12 mouse cellular contexts compared by ENCODE assay signal in the genomic region with DNA sequence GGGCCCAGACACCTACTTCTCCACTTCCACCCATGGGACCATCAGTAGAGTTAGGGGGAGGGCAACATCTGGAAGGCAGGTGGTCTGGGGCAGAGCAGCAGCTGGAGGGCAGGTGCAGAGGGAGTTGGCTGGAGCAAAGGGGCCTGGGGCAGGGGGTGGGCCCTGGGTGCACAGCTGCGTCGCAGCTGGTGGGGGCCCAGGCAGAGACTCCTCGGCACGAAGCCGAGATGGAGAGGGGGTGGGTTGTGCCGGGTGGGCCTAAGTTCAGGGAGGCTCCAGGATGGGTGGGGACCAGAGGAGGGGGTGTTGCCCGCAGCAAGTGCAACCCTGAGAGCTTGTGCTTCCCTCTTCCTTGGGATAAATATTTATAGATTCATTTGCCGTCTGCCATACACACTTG.
DNase-seq lines count a peak whose midpoint lies in the region; ATAC-seq and TF ChIP-seq lines count a peak whose summit lies in the region.
"Had no signal": no experiment of that assay in that cellular context is flagged by ENCODE, and none has a peak within 500 bp of the region (broad histone marks: within the 10 kb centered on the region; RNA-seq: fewer than 3 reads in every experiment).

No protein-coding gene starts in this region.

- no peak overlapping the region for H3K9ac ChIP-seq in liver, embryonic 11.5 days (ENCODE audit: low read depth, low read length)
- no peak overlapping the region for H3K9ac ChIP-seq in liver, postnatal 0 days (replicated peaks)
- no peak overlapping the region for H3K9ac ChIP-seq in limb, embryonic 14.5 days (ENCODE audit: low read depth, low read length, severe bottlenecking)
- H3K9ac ChIP-seq in stomach, embryonic 14.5 days (replicated peaks; ENCODE audit: low read depth, low read length) = no peak overlapping the region
- H3K9ac ChIP-seq: midbrain, embryonic 12.5 days had no signal

- TF ChIP-seq CTCF in liver, postnatal 0 days (IDR thresholded peaks at IDR 0.05; ENCODE audit: low read depth) = no peak

- peaks cover 20% of the 10 kb centered on the region; the same call in 1 of the 2 replicates for H3K27me3 ChIP-seq in heart, embryonic 10.5 days (ENCODE audit: insufficient read depth, poor library complexity, severe bottlenecking)
- peaks cover 35% of the 10 kb centered on the region for H3K27me3 ChIP-seq in liver, embryonic 11.5 days (replicated peaks; ENCODE audit: control insufficient read depth, insufficient read depth, low read length)
- 0 out of 2 replicates have a peak, but pooled peaks cover under 1% of the 10 kb centered on the region for H3K27me3 ChIP-seq in liver, postnatal 0 days (ENCODE audit: insufficient read depth, low read length)
- H3K27me3 ChIP-seq in limb, embryonic 14.5 days (ENCODE audit: control insufficient read depth, insufficient read depth, low read length) = peaks cover 22% of the 10 kb centered on the region
- H3K27me3 ChIP-seq in stomach, embryonic 14.5 days (ENCODE audit: control insufficient read depth, insufficient read depth, low read length) = no peaks in the 10 kb centered on the region

- ATAC-seq in liver, embryonic 11.5 days (replicated peaks; ENCODE audit: low FRiP score) = no peak
- no peak for ATAC-seq in liver, postnatal 0 days
- peak; percentile 58 for ATAC-seq in limb, embryonic 14.5 days (ENCODE audit: low FRiP score, low read depth)
- peak; percentile 11; the same call in 1 of the 2 replicates for ATAC-seq in stomach, embryonic 14.5 days (ENCODE audit: insufficient number of reproducible peaks, insufficient read depth, low FRiP score, low read depth)
- ATAC-seq: forebrain, embryonic 16.5 days; hindbrain, embryonic 16.5 days had no signal

- no peak overlapping the region for H3K4me2 ChIP-seq in liver, embryonic 11.5 days
- H3K4me2 ChIP-seq in liver, postnatal 0 days (ENCODE audit: low read depth, low read length) = no peak overlapping the region
- no peak overlapping the region for H3K4me2 ChIP-seq in limb, embryonic 14.5 days (replicated peaks; ENCODE audit: low read depth, low read length, severe bottlenecking)
- 0 out of 2 replicates have a peak overlapping the region, but pooled peaks have one; percentile 7 for H3K4me2 ChIP-seq in stomach, embryonic 14.5 days (replicated peaks; ENCODE audit: low read depth, low read length)
- H3K4me2 ChIP-seq: midbrain, embryonic 12.5 days had no signal

- peaks cover 6% of the 10 kb centered on the region; the same call in 1 of the 2 replicates for H3K36me3 ChIP-seq in heart, embryonic 10.5 days
- H3K36me3 ChIP-seq in liver, embryonic 11.5 days (ENCODE audit: control insufficient read depth, insufficient read depth, low read length) = no peaks in the 10 kb centered on the region
- no peaks in the 10 kb centered on the region for H3K36me3 ChIP-seq in liver, postnatal 0 days (replicated peaks; ENCODE audit: insufficient read depth, low read length)
- no peaks in the 10 kb centered on the region for H3K36me3 ChIP-seq in limb, embryonic 14.5 days (ENCODE audit: control insufficient read depth, insufficient read depth, low read length)
- no peaks in the 10 kb centered on the region for H3K36me3 ChIP-seq in stomach, embryonic 14.5 days (ENCODE audit: control insufficient read depth, insufficient read depth, low read length)
- H3K36me3 ChIP-seq: midbrain, embryonic 12.5 days had no signal

- H3K27ac ChIP-seq in heart, embryonic 10.5 days = peak overlapping the region; percentile 94
- peak overlapping the region; percentile 62; the same call in 1 of the 2 replicates for H3K27ac ChIP-seq in liver, embryonic 11.5 days (ENCODE audit: low read depth, low read length)
- H3K27ac ChIP-seq in liver, postnatal 0 days (ENCODE audit: low read depth) = no peak overlapping the region
- no peak overlapping the region for H3K27ac ChIP-seq in limb, embryonic 14.5 days (replicated peaks; ENCODE audit: low read depth, low read length)
- peak overlapping the region; percentile 63 for H3K27ac ChIP-seq in stomach, embryonic 14.5 days (ENCODE audit: low read length)
- H3K27ac ChIP-seq: midbrain, embryonic 12.5 days had no signal

- H3K9me3 ChIP-seq in heart, embryonic 10.5 days = no peaks in the 10 kb centered on the region
- no peaks in the 10 kb centered on the region for H3K9me3 ChIP-seq in liver, embryonic 11.5 days (ENCODE audit: control insufficient read depth, low read length)
- H3K9me3 ChIP-seq in liver, postnatal 0 days (ENCODE audit: low read length) = no peaks in the 10 kb centered on the region
- no peaks in the 10 kb centered on the region for H3K9me3 ChIP-seq in limb, embryonic 14.5 days (ENCODE audit: control insufficient read depth, low read length)
- H3K9me3 ChIP-seq in stomach, embryonic 14.5 days (ENCODE audit: control insufficient read depth, low read depth, low read length) = no peaks in the 10 kb centered on the region
- H3K9me3 ChIP-seq: midbrain, embryonic 12.5 days had no signal

- peaks cover 100% of the 10 kb centered on the region for H3K4me1 ChIP-seq in heart, embryonic 10.5 days
- H3K4me1 ChIP-seq in liver, embryonic 11.5 days (replicated peaks; ENCODE audit: control insufficient read depth, insufficient read depth, low read length) = peaks cover 31% of the 10 kb centered on the region
- H3K4me1 ChIP-seq in liver, postnatal 0 days (ENCODE audit: insufficient read depth) = peaks cover 7% of the 10 kb centered on the region; the same call in 1 of the 2 replicates
- peaks cover 25% of the 10 kb centered on the region for H3K4me1 ChIP-seq in limb, embryonic 14.5 days (ENCODE audit: control insufficient read depth, insufficient read depth, low read length)
- H3K4me1 ChIP-seq in stomach, embryonic 14.5 days (ENCODE audit: control insufficient read depth, insufficient read depth, low read length) = peaks cover 55% of the 10 kb centered on the region

- TF ChIP-seq EP300 in liver, postnatal 0 days (IDR thresholded peaks at IDR 0.05; ENCODE audit: low read depth) = no peak

- no peak for DNase-seq in heart, embryonic 10.5 days (ENCODE audit: low spot score)
- no peak for DNase-seq in heart, adult 9 months (ENCODE audit: low spot score in 2 of 2)
- DNase-seq in liver, embryonic 11.5 days (ENCODE audit: low spot score) = no peak
- no peak for DNase-seq in liver, postnatal 0 days
- DNase-seq in limb, embryonic 14.5 days (ENCODE audit: low spot score) = peak; percentile 62
- no peak for DNase-seq in adrenal gland, adult (ENCODE audit: inconsistent age in 2 of 2, low spot score in 1 of 2)
- DNase-seq in thymus, postnatal 25 days = no peak
- DNase-seq: retina, postnatal 1 day had no signal

- no peak for TF ChIP-seq POLR2A in limb, embryonic 14.5 days (IDR thresholded peaks at IDR 0.05; ENCODE audit: borderline replicate concordance, extremely low read depth, insufficient read depth, insufficient read length)

- 36% methylated on average over 8 of the region's 8 CpGs for WGBS in heart, embryonic 10.5 days
- WGBS in liver, embryonic 11.5 days = 46% methylated on average over 8 of the region's 8 CpGs
- 34% methylated on average over 5 of the region's 8 CpGs for WGBS in liver, postnatal 0 days (ENCODE audit: insufficient replicate concordance)
- WGBS in limb, embryonic 14.5 days = 4% methylated on average over 7 of the region's 8 CpGs
- WGBS in stomach, embryonic 14.5 days = 4% methylated on average over 8 of the region's 8 CpGs

- H3K4me3 ChIP-seq in heart, embryonic 10.5 days = 0 out of 2 replicates have a peak overlapping the region, but pooled peaks have one; percentile 1
- no peak overlapping the region for H3K4me3 ChIP-seq in liver, embryonic 11.5 days (ENCODE audit: low read depth, low read length)
- H3K4me3 ChIP-seq in liver, postnatal 0 days (ENCODE audit: low read depth, low read length) = no peak overlapping the region
- H3K4me3 ChIP-seq in limb, embryonic 14.5 days (replicated peaks; ENCODE audit: low read length) = no peak overlapping the region
- no peak overlapping the region for H3K4me3 ChIP-seq in stomach, embryonic 14.5 days (ENCODE audit: low read depth, low read length)
- H3K4me3 ChIP-seq: midbrain, embryonic 12.5 days had no signal

Comparison
In these comparisons a context has a peak if more than half of its experiments do, and no peak if none do; other contexts are left out.
1. H3K27ac ChIP-seq: peak in heart, embryonic 10.5 days (single experiment), liver, embryonic 11.5 days (single experiment) and stomach, embryonic 14.5 days (single experiment); none in liver, postnatal 0 days (single experiment) and limb, embryonic 14.5 days (single experiment).
2. ATAC-seq: peak in limb, embryonic 14.5 days (single experiment) and stomach, embryonic 14.5 days (single experiment); none in liver, embryonic 11.5 days (single experiment) and liver, postnatal 0 days (single experiment).